Mouse (Mus musculus): ENCODE data around the gene Wdfy3. TPM values are rescaled to one million over a fixed set of nuclear protein-coding genes. Genes with fewer than 3 reads are reported as not detected.

Gene Wdfy3
- polyA plus RNA-seq, 1 experiment from 2014 or later: 15.3 TPM

DNA sequence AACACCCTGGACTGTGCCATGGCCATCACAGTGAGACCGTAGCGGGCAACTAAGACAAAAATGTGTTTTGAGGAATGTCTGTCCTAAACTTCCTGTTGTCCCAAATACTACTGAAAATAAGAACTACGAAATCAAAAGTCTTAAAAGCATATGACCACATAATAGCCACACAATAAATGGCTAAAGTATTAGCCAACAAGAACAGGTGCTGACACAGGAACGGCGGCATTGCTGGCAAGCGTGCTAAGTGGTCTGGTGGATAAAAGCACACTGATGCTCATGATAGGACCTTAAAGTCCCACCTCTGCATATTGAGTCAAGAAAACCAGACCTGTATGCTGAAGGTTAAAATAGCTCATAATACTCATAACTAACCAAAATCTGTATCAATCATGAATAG, 3.3 kb downstream of the Wdfy3 start:
- 95% methylated on average over 6 of the region's 6 CpGs for WGBS
- no peak overlapping the region for H3K9ac ChIP-seq (ENCODE audit: low read length)
- H3K9me3 ChIP-seq (replicated peaks; ENCODE audit: control insufficient read depth, low read length): no peaks in the 10 kb centered on the region
- H3K27me3 ChIP-seq (replicated peaks; ENCODE audit: control insufficient read depth, insufficient read depth, low read length): no peaks in the 10 kb centered on the region
- no peak overlapping the region for H3K4me3 ChIP-seq (ENCODE audit: low read depth, low read length)
- no peak overlapping the region for H3K27ac ChIP-seq (ENCODE audit: low read depth, low read length)
- ATAC-seq (no peak), DNase-seq (ENCODE audit: low spot score) (no peak)
- H3K36me3 ChIP-seq (ENCODE audit: control insufficient read depth, insufficient read depth, low read length): peaks cover 11% of the 10 kb centered on the region; the same call in 1 of the 2 replicates
- peaks cover 13% of the 10 kb centered on the region for H3K4me1 ChIP-seq (ENCODE audit: control insufficient read depth, insufficient read depth, low read length)
- H3K4me2 ChIP-seq (ENCODE audit: low read length): no peak overlapping the region

DNA sequence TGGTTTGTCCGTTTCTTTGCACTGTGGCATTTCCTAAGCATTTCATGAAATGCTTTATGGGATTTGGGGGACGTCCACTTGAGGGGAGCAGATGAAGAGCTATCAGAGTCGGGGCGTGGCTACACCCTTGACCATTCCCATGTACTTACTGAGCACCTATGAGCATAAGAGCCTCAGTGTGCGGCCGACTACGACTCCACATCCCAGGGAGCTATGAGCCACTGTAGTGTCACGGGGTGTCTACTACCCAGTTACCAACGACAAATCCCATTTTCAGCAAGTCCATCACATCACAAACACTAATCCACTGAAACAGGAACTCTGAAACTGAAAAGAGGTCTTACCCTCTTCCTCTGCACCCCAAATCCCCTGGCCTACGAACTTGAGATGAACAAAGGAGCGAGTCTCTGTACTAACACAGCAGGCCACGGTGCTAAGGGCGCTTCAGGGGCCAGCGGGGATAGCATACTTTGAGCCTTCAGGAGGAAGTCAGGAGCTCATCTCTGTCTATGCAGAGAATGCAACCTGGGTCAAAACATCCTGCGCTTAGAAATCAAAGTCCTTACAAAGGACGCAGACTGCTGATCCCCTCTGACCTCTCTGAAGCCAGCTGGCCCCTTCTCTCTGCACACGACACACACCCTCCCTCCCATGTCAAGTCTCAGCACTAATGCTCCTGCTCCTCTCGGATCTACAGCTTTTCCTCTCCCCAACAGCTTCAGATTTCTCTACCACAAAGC, 6.5 kb downstream of the Wdfy3 start:
- no peak overlapping the region for H3K4me2 ChIP-seq (ENCODE audit: low read length)
- no peak overlapping the region for H3K4me3 ChIP-seq (ENCODE audit: low read depth, low read length)
- 54% methylated on average over 18 of the region's 18 CpGs for WGBS
- ATAC-seq (no peak), DNase-seq (ENCODE audit: low spot score) (no peak)
- peaks cover 11% of the 10 kb centered on the region; the same call in 1 of the 2 replicates for H3K36me3 ChIP-seq (ENCODE audit: control insufficient read depth, insufficient read depth, low read length)
- H3K4me1 ChIP-seq (ENCODE audit: control insufficient read depth, insufficient read depth, low read length): peaks cover 11% of the 10 kb centered on the region
- H3K27ac ChIP-seq (ENCODE audit: low read depth, low read length): no peak overlapping the region
- no peak overlapping the region for H3K9ac ChIP-seq (ENCODE audit: low read length)
- H3K9me3 ChIP-seq (replicated peaks; ENCODE audit: control insufficient read depth, low read length): no peaks in the 10 kb centered on the region
- no peaks in the 10 kb centered on the region for H3K27me3 ChIP-seq (replicated peaks; ENCODE audit: control insufficient read depth, insufficient read depth, low read length)

DNA sequence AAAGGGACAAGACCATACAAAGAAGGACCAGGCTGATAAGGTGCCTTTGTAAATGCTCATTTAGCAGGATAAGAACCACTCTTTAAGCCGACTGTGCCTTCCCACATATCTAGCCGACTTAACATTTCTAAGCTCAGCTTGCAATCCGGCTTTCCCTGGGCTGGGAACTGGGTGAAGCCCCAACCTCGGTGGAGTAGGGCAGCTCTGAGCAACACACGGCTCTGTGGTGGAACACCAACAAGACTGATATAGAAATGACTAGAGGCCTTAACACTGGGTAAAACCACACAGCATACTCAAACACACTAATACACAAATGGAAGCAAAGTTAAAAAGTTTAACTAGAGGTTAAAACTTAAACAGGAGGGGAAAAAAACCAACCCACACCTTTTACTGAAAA, 7.9 kb downstream of the Wdfy3 start:
- Histone ChIP-seq H3K27ac (ENCODE audit: low read depth, low read length) (no peak overlapping the region), H3K4me3 (ENCODE audit: low read depth, low read length) (no peak overlapping the region), H3K36me3 (ENCODE audit: control insufficient read depth, insufficient read depth, low read length) (peaks cover 4% of the 10 kb centered on the region; the same call in 1 of the 2 replicates), H3K4me2 (ENCODE audit: low read length) (no peak overlapping the region), H3K9ac (ENCODE audit: low read length) (no peak overlapping the region), H3K27me3 (replicated peaks; ENCODE audit: control insufficient read depth, insufficient read depth, low read length) (no peaks in the 10 kb centered on the region), H3K4me1 (ENCODE audit: control insufficient read depth, insufficient read depth, low read length) (no peaks in the 10 kb centered on the region; the same call in 1 of the 2 replicates), H3K9me3 (replicated peaks; ENCODE audit: control insufficient read depth, low read length) (no peaks in the 10 kb centered on the region)
- no peak for DNase-seq (ENCODE audit: low spot score)
- no peak for ATAC-seq
- WGBS: 76% methylated on average over 5 of the region's 5 CpGs

DNA sequence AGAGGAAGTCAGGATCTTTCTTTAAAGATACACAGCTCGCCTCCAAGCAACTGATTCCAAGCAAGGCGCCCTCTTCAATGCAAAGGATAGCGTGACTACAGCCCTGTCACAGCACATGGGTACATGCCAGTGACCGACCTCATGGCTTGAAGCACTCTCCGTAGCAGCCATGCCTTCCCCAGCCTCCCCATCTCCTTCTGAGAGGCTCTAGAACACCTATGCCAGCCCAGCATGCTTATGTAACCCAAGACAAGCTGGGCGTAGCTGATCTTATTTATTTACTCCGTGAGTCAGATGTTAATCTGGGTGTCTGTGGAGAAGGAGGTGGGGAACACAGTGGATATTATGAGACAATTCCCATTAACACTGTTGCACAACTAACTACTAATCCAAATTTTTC, 13.8 kb downstream of the Wdfy3 start:
- no peak overlapping the region for H3K4me2 ChIP-seq (ENCODE audit: low read length)
- H3K4me3 ChIP-seq (ENCODE audit: low read depth, low read length): no peak overlapping the region
- no peak overlapping the region for H3K9ac ChIP-seq (ENCODE audit: low read length)
- H3K9me3 ChIP-seq (replicated peaks; ENCODE audit: control insufficient read depth, low read length): no peaks in the 10 kb centered on the region
- ATAC-seq: no peak
- peaks cover 8% of the 10 kb centered on the region for H3K4me1 ChIP-seq (ENCODE audit: control insufficient read depth, insufficient read depth, low read length)
- no peak overlapping the region for H3K27ac ChIP-seq (ENCODE audit: low read depth, low read length)
- DNase-seq (ENCODE audit: low spot score): no peak
- no peaks in the 10 kb centered on the region for H3K27me3 ChIP-seq (replicated peaks; ENCODE audit: control insufficient read depth, insufficient read depth, low read length)
- 63% methylated on average over 7 of the region's 7 CpGs for WGBS
- H3K36me3 ChIP-seq (ENCODE audit: control insufficient read depth, insufficient read depth, low read length): no peaks in the 10 kb centered on the region

DNA sequence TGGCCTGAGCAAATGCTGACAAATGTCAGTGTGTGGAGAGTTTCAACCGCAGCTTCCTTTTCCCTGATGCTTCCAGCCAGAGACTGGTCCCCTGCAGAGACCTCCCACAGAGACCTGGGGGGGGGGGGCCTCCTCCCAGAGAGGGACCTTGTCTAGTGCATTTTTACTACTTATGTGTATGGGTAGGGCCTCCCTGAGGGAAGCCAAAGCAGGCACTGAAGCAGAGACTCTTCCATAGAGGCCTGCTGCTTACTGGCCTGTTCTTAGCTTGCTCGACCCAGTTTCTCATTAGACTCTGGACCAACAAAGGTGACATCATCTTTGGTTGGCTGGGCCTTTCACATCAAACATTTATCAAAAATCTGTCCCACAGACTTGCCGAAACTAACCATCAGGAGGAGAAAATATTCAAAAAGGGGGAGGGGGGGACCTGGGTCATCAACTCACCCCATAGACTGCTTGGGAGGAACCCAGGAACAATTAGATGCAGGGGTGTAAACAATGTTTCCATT, 14.5 kb downstream of the Wdfy3 start:
- 36% methylated on average over 3 of the region's 3 CpGs for WGBS
- peak; percentile 46 for ATAC-seq
- no peaks in the 10 kb centered on the region for H3K27me3 ChIP-seq (replicated peaks; ENCODE audit: control insufficient read depth, insufficient read depth, low read length)
- DNase-seq (ENCODE audit: low spot score): no peak
- H3K4me3 ChIP-seq (ENCODE audit: low read depth, low read length): no peak overlapping the region
- no peaks in the 10 kb centered on the region for H3K9me3 ChIP-seq (replicated peaks; ENCODE audit: control insufficient read depth, low read length)
- no peak overlapping the region for H3K9ac ChIP-seq (ENCODE audit: low read length)
- no peak overlapping the region for H3K4me2 ChIP-seq (ENCODE audit: low read length)
- H3K36me3 ChIP-seq (ENCODE audit: control insufficient read depth, insufficient read depth, low read length): no peaks in the 10 kb centered on the region
- no peak overlapping the region for H3K27ac ChIP-seq (ENCODE audit: low read depth, low read length)
- peaks cover 8% of the 10 kb centered on the region for H3K4me1 ChIP-seq (ENCODE audit: control insufficient read depth, insufficient read depth, low read length)

DNA sequence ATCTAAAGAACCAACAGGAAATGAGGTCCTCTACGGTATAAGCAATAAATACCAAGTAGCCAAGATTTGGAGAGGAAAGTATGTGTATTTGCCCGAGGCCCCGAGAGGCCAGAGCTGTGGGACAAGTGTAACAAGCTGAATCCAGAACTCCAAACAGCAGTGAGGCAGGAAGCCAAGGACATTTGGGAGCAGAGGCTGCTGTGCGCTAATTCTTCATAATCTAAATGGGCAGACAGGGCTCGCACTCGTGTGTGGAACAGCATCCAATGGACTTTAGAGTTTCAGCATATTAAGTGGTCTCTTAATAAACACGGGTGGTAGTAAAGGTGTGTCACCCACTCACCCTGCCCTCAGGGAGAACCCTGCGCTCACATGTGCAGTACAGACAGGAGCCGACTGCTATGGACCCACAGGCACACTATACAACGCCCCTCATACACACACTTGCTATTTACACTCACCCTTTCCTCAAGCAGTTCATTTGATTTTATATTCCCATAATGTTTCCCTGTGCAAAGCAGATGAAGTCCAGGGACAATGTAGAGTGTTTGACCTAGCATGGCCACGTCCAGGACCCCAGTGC, 15.1 kb downstream of the Wdfy3 start:
- Histone ChIP-seq H3K27ac (ENCODE audit: low read depth, low read length) (no peak overlapping the region), H3K27me3 (replicated peaks; ENCODE audit: control insufficient read depth, insufficient read depth, low read length) (no peaks in the 10 kb centered on the region), H3K4me2 (ENCODE audit: low read length) (no peak overlapping the region), H3K36me3 (ENCODE audit: control insufficient read depth, insufficient read depth, low read length) (no peaks in the 10 kb centered on the region), H3K9me3 (replicated peaks; ENCODE audit: control insufficient read depth, low read length) (no peaks in the 10 kb centered on the region), H3K9ac (ENCODE audit: low read length) (no peak overlapping the region), H3K4me1 (ENCODE audit: control insufficient read depth, insufficient read depth, low read length) (peaks cover 8% of the 10 kb centered on the region), H3K4me3 (ENCODE audit: low read depth, low read length) (no peak overlapping the region)
- WGBS: 87% methylated on average over 11 of the region's 11 CpGs
- ATAC-seq: 0 out of 2 replicates have a peak, but pooled peaks have one; percentile 15
- DNase-seq (ENCODE audit: low spot score): no peak

DNA sequence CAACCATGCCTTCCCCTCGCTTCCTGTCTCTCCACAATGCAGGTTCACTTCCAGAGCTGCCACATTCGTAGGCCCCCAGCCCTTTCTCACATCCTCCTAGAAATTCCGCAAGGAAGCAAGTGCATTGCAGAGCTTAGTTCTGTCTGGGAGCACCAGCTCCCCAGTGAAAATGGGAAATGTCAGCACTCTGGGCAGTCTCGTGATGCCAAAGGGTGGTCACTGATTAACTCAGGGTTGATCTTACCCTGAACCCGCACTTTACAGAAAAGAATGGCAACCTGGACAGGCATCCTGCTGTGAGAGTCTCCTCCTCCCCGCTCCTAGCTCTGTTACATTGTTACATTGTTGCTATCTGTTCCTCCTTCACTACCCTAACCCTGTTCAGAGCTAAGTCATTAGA, 16.8 kb downstream of the Wdfy3 start:
- H3K9ac ChIP-seq (ENCODE audit: low read length): no peak overlapping the region
- 80% methylated on average over 6 of the region's 6 CpGs for WGBS
- H3K4me3 ChIP-seq (ENCODE audit: low read depth, low read length): no peak overlapping the region
- DNase-seq (ENCODE audit: low spot score) (no peak), ATAC-seq (no peak)
- no peak overlapping the region for H3K27ac ChIP-seq (ENCODE audit: low read depth, low read length)
- no peaks in the 10 kb centered on the region for H3K36me3 ChIP-seq (ENCODE audit: control insufficient read depth, insufficient read depth, low read length)
- H3K27me3 ChIP-seq (replicated peaks; ENCODE audit: control insufficient read depth, insufficient read depth, low read length): no peaks in the 10 kb centered on the region
- peaks cover 8% of the 10 kb centered on the region for H3K4me1 ChIP-seq (ENCODE audit: control insufficient read depth, insufficient read depth, low read length)
- H3K4me2 ChIP-seq (ENCODE audit: low read length): no peak overlapping the region
- H3K9me3 ChIP-seq (replicated peaks; ENCODE audit: control insufficient read depth, low read length): no peaks in the 10 kb centered on the region

DNA sequence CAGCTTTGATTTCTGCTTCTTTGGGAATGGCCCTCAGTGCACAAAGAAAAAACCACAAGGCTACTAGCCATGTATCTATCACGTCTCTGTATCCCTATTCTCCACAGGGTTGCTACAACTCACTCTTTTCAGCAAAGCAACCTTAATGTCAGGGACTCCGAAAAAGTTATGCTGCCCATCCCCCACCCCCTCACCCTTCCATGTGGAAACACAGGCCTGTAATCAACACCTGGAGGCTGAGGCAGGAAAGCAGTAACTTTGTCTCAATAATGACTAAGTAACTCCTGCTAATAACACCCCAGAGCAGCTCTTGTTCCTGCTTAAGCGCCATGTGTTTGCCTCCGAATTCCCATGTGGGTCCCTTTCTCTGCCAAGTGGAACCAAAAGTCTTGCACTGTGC, 17.3 kb downstream of the Wdfy3 start:
- H3K4me1 ChIP-seq (ENCODE audit: control insufficient read depth, insufficient read depth, low read length): peaks cover 8% of the 10 kb centered on the region
- no peak overlapping the region for H3K27ac ChIP-seq (ENCODE audit: low read depth, low read length)
- ATAC-seq: no peak
- no peak for DNase-seq (ENCODE audit: low spot score)
- H3K36me3 ChIP-seq (ENCODE audit: control insufficient read depth, insufficient read depth, low read length): no peaks in the 10 kb centered on the region
- WGBS: 93% methylated on average over 4 of the region's 4 CpGs
- H3K4me2 ChIP-seq (ENCODE audit: low read length): no peak overlapping the region
- H3K9me3 ChIP-seq (replicated peaks; ENCODE audit: control insufficient read depth, low read length): no peaks in the 10 kb centered on the region
- no peaks in the 10 kb centered on the region for H3K27me3 ChIP-seq (replicated peaks; ENCODE audit: control insufficient read depth, insufficient read depth, low read length)
- no peak overlapping the region for H3K9ac ChIP-seq (ENCODE audit: low read length)
- no peak overlapping the region for H3K4me3 ChIP-seq (ENCODE audit: low read depth, low read length)

DNA sequence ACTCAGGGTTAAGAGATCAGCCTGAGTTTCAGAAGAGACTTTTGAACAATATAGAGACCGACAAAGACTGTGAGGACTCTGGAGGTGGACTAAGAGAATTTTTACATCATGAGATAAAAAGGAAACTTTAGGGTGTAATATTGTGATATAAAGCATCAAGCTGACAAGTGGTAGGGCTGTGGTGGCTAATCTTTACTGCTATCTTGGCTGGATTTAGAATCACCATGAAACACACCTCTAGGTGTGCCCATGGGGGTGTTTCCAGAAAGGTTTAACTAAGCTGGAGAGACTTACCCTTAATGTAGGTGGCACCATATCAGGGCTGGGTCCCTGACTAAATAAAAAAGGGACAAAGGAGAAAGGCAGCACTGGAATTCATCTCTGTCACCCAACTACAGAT, 19.0 kb downstream of the Wdfy3 start:
- no peak overlapping the region for H3K27ac ChIP-seq (ENCODE audit: low read depth, low read length)
- H3K4me3 ChIP-seq (ENCODE audit: low read depth, low read length): no peak overlapping the region
- no peak overlapping the region for H3K4me2 ChIP-seq (ENCODE audit: low read length)
- ATAC-seq: no peak
- no peaks in the 10 kb centered on the region for H3K27me3 ChIP-seq (replicated peaks; ENCODE audit: control insufficient read depth, insufficient read depth, low read length)
- H3K36me3 ChIP-seq (ENCODE audit: control insufficient read depth, insufficient read depth, low read length): no peaks in the 10 kb centered on the region
- no peak overlapping the region for H3K9ac ChIP-seq (ENCODE audit: low read length)
- no peak for DNase-seq (ENCODE audit: low spot score)
- H3K4me1 ChIP-seq (ENCODE audit: control insufficient read depth, insufficient read depth, low read length): peaks cover 5% of the 10 kb centered on the region
- 96% methylated on average over 1 of the region's 1 CpGs for WGBS
- no peaks in the 10 kb centered on the region for H3K9me3 ChIP-seq (replicated peaks; ENCODE audit: control insufficient read depth, low read length)
